Mouse (Mus musculus): ENCODE measurements around the gene Dpp7. TPM values are rescaled to one million over a fixed set of nuclear protein-coding genes. Genes with fewer than 3 reads are reported as not detected.

The Dpp7 gene
- polyA plus RNA-seq (2012; ENCODE audit: insufficient read depth, insufficient read length, missing spikeins) = 11.1 and 15.0 TPM in 2 replicates

- Histone ChIP-seq H3K27ac (replicated peaks; ENCODE audit: low read depth, low read length) (no peak within 1 kb of the TSS), H3K4me3 (ENCODE audit: insufficient read depth, low read depth, low read length) (peak within 1 kb of the TSS; percentile 58)
Measured at GRCm38 (mm10) chr2:25356208-25357079, at the start of gene Dpp7. Dpp7 (minus strand) TSS chr2:25356359.

DNA sequence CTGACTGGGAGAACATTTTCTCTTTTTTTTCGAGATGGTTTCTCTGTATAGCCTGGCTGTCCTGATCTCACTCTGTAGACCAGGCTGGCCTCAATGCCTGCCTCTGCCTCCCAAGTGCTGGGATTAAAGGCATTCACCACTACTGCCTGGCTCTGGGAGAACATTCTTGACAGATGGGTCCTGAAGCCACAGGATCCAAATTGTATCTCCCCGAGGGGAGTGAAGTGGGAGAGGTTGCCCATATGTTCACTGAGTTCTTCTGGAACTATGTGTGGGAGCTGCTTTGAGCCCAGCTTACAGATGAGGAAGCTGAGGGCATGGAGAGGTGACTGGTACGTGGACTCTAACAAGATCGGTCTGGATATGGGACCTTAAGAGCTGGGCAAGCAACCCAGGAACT is 47.8 kb upstream of the Dpp7 start:
- no peak overlapping the region for H3K27ac ChIP-seq (replicated peaks; ENCODE audit: low read depth, low read length)
- H3K4me1 ChIP-seq (ENCODE audit: control insufficient read depth, insufficient read depth, insufficient read length, low read length) = no peaks in the 10 kb centered on the region
- peak overlapping the region; percentile 68; the same call in 1 of the 2 replicates for H3K4me3 ChIP-seq (ENCODE audit: insufficient read depth, low read depth, low read length)

More at GRCm38 (mm10) chr2:25356208-25357079, at the start of gene Dpp7:
- H3K4me1 ChIP-seq (ENCODE audit: control insufficient read depth, insufficient read depth, insufficient read length, low read length) = peaks cover 7% of the 10 kb centered on the region

- Histone ChIP-seq H3K4me3 (ENCODE audit: insufficient read depth, low read depth, low read length) (peak overlapping the region; percentile 68), H3K27ac (replicated peaks; ENCODE audit: low read depth, low read length) (peak overlapping the region; percentile 3; the same call in 1 of the 2 replicates), H3K4me1 (ENCODE audit: control insufficient read depth, insufficient read depth, insufficient read length, low read length) (no peaks in the 10 kb centered on the region)
Measured at GRCm38 (mm10) chr2:25402972-25403601, 46.9 kb upstream of the Dpp7 start.

GRCm38 (mm10) chr2:25402377-25402971 is 46.3 kb upstream of the Dpp7 start:
- Histone ChIP-seq H3K4me3 (ENCODE audit: insufficient read depth, low read depth, low read length) (peak overlapping the region; percentile 68), H3K27ac (replicated peaks; ENCODE audit: low read depth, low read length) (no peak overlapping the region), H3K4me1 (ENCODE audit: control insufficient read depth, insufficient read depth, insufficient read length, low read length) (no peaks in the 10 kb centered on the region)

DNA sequence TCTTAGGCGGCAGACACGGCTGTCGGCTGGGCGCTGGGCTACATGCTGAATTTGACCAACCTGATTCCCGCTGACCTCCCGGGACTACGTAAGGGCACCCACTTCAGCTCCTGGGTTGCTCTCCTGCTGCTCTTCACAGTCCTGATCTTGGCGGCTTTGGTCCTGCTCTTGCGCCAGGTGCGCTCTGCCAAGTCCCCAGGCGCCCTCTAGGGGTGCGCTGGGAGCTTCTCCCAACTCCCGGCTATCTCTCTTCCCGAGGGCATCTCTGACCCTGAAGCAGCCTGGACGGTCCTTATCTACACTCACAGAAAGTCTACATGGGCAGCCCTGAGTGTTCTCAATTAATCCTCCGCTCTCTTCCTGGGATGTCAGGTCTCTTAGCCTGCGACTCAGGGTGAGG is 44.6 kb upstream of the Dpp7 start:
- peaks cover 4% of the 10 kb centered on the region; the same call in 1 of the 2 replicates for H3K4me1 ChIP-seq (ENCODE audit: control insufficient read depth, insufficient read depth, insufficient read length, low read length)
- H3K27ac ChIP-seq (replicated peaks; ENCODE audit: low read depth, low read length) = no peak overlapping the region; the same call in 1 of the 2 replicates
- peak overlapping the region; percentile 42 for H3K4me3 ChIP-seq (ENCODE audit: insufficient read depth, low read depth, low read length)

- Histone ChIP-seq H3K27ac (replicated peaks; ENCODE audit: low read depth, low read length) (no peak overlapping the region; the same call in 1 of the 2 replicates), H3K4me1 (ENCODE audit: control insufficient read depth, insufficient read depth, insufficient read length, low read length) (peaks cover 4% of the 10 kb centered on the region; the same call in 1 of the 2 replicates), H3K4me3 (ENCODE audit: insufficient read depth, low read depth, low read length) (peak overlapping the region; percentile 42)
Measured at GRCm38 (mm10) chr2:25400291-25400690, 44.1 kb upstream of the Dpp7 start.

DNA sequence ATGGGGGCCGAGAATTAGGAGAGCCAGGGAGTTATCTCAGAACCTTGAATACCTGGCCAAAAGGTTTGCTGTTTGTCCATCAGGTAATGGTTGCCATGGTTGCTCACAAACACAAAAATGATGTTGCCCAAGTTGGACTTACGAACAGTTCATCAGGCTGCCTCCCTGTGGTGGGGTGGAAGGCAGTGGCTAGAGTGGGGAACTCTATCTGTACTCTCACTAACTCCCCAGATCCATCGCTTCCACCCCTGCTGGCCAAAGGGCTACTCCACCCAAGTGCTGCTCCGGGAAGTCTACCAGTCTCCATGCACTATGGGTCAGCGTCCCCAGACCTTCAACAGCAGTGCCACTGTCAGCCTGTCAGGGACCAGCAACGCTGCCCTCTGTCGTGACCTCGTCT is 42.9 kb upstream of the Dpp7 start, which contains the start of gene Npdc1:
TSS of gene Npdc1 (plus strand) at position 301 of the 400 bp plus-strand sequence.
- H3K4me1 ChIP-seq (ENCODE audit: control insufficient read depth, insufficient read depth, insufficient read length, low read length) = peaks cover 4% of the 10 kb centered on the region; the same call in 1 of the 2 replicates
- no peak within 1 kb of the TSS for H3K4me3 ChIP-seq (ENCODE audit: insufficient read depth, low read depth, low read length)
- no peak within 1 kb of the TSS for H3K27ac ChIP-seq (replicated peaks; ENCODE audit: low read depth, low read length)

GRCm38 (mm10) chr2:25398065-25398464 is 41.9 kb upstream of the Dpp7 start:
- no peak overlapping the region for H3K27ac ChIP-seq (replicated peaks; ENCODE audit: low read depth, low read length)
- no peak overlapping the region for H3K4me3 ChIP-seq (ENCODE audit: insufficient read depth, low read depth, low read length)
- H3K4me1 ChIP-seq (ENCODE audit: control insufficient read depth, insufficient read depth, insufficient read length, low read length) = peaks cover 4% of the 10 kb centered on the region; the same call in 1 of the 2 replicates

- H3K4me3 ChIP-seq (ENCODE audit: insufficient read depth, low read depth, low read length) = no peak overlapping the region
- H3K27ac ChIP-seq (replicated peaks; ENCODE audit: low read depth, low read length) = no peak overlapping the region
- peaks cover 4% of the 10 kb centered on the region; the same call in 1 of the 2 replicates for H3K4me1 ChIP-seq (ENCODE audit: control insufficient read depth, insufficient read depth, insufficient read length, low read length)
Measured at GRCm38 (mm10) chr2:25397010-25397409, 40.9 kb upstream of the Dpp7 start.

DNA sequence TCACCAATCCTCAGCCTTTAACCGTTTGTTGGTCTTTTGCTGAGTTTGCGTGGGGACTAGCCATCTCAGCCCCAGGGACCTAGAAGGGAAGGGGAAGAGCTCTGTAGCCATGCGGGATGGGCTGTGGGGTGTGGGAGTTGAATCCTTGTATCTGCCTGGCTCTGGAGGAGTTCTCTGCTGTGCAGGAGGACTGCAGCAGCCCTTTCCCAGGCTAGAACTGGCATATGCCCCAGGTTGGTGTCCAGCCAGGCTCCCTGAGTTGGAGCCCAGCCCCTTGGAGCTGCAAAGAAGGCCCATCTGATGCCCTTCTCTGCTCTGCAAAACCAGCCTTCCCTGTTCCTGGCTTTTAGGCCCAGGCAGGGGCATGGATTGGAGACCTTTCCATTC is 40.4 kb upstream of the Dpp7 start:
- peak overlapping the region; percentile 65 for H3K4me3 ChIP-seq (ENCODE audit: insufficient read depth, low read depth, low read length)
- H3K4me1 ChIP-seq (ENCODE audit: control insufficient read depth, insufficient read depth, insufficient read length, low read length) = peaks cover 4% of the 10 kb centered on the region; the same call in 1 of the 2 replicates
- H3K27ac ChIP-seq (replicated peaks; ENCODE audit: low read depth, low read length) = 0 out of 2 replicates have a peak overlapping the region, but pooled peaks have one; percentile 13

- H3K27ac ChIP-seq (replicated peaks; ENCODE audit: low read depth, low read length) = 0 out of 2 replicates have a peak within 1 kb of the TSS, but pooled peaks have one; percentile 13
- H3K4me1 ChIP-seq (ENCODE audit: control insufficient read depth, insufficient read depth, insufficient read length, low read length) = peaks cover 4% of the 10 kb centered on the region; the same call in 1 of the 2 replicates
- peak within 1 kb of the TSS; percentile 65 for H3K4me3 ChIP-seq (ENCODE audit: insufficient read depth, low read depth, low read length)
Measured at GRCm38 (mm10) chr2:25395721-25396596, 39.8 kb upstream of the Dpp7 start, which contains the start of gene Entpd2. Entpd2 (plus strand) TSS chr2:25395874.

- H3K4me3 ChIP-seq (ENCODE audit: insufficient read depth, low read depth, low read length) = no peak overlapping the region
- H3K27ac ChIP-seq (replicated peaks; ENCODE audit: low read depth, low read length) = peak overlapping the region; percentile 32; the same call in 1 of the 2 replicates
- peaks cover 4% of the 10 kb centered on the region; the same call in 1 of the 2 replicates for H3K4me1 ChIP-seq (ENCODE audit: control insufficient read depth, insufficient read depth, insufficient read length, low read length)
Measured at GRCm38 (mm10) chr2:25394281-25395221, 38.4 kb upstream of the Dpp7 start.

DNA sequence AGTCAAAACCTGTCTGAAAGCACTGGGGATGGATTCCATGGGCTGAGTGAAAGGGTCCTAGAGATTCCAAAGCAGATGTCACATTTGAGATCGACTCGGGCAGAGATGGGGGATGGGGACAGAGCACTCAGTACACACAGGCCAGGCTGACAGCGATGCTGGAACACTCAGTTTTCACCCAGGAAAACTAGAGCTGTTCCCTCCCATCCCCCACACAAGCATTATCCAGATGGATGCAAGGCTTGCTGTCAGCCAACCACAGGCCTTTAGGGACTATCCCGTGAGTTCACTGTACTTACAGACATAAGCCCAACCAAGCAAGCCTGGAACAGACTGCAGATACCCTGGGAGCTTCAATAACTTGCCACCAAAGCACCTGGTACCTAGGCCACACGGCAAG is 35.1 kb upstream of the Dpp7 start:
- no peak overlapping the region for H3K27ac ChIP-seq (replicated peaks; ENCODE audit: low read depth, low read length)
- no peak overlapping the region for H3K4me3 ChIP-seq (ENCODE audit: insufficient read depth, low read depth, low read length)
- H3K4me1 ChIP-seq (ENCODE audit: control insufficient read depth, insufficient read depth, insufficient read length, low read length) = peaks cover under 1% of the 10 kb centered on the region; the same call in 1 of the 2 replicates
